16 mouse cellular contexts compared by ENCODE assay signal in the genomic region with DNA sequence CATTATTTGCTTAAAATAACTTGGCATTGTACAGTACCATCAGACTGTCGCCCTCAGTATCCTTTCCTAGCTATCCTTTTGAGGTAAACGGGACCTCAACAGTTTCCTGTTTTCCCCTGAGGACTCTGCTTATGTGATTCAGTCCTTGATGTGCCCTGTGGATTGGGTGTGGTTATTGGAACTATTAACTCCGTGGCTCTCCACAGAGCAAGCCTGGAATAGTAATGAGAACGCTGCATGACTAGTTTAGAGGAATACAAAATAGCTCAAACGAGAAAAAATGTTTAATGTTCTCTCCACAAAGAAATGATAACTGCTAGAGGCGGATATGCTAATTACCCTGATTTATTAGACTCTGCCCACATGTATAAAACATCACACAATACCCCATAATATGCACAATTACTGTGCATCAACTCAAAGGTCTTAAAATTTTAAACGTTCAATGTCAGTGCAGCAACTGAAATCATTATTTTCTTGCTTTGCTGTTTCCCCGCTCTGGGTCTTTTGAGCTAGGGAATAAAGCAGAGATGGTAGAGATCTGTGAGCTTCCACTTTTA.
A peak's percentile ranks its signal among the peaks of the same experiment; 100 is the strongest.
DNase-seq lines count a peak whose midpoint lies in the region; ATAC-seq and TF ChIP-seq lines count a peak whose summit lies in the region.
"Had no signal": no experiment of that assay in that cellular context is flagged by ENCODE, and none has a peak within 500 bp of the region (broad histone marks: within the 10 kb centered on the region; RNA-seq: fewer than 3 reads in every experiment).

No protein-coding gene starts in this region.

- no peak for ATAC-seq in hindbrain, embryonic 13.5 days (ENCODE audit: low FRiP score)
- no peak for ATAC-seq in hindbrain, embryonic 11.5 days (ENCODE audit: low FRiP score)
- peak; percentile 62 for ATAC-seq in midbrain, embryonic 16.5 days
- no peak for ATAC-seq in erythroblast, adult 5-6 weeks (replicated peaks; ENCODE audit: low FRiP score, poor library complexity, severe bottlenecking)
- ATAC-seq: intestine, embryonic 16.5 days had no signal

- no peak for TF ChIP-seq CTCF in brain, embryonic 14.5 days (IDR thresholded peaks at IDR 0.05; ENCODE audit: borderline replicate concordance, extremely low read depth, insufficient read depth, insufficient read length)
- TF ChIP-seq CTCF in thymus, adult 2 months (IDR thresholded peaks at IDR 0.05; ENCODE audit: borderline replicate concordance, control insufficient read depth, extremely low read depth, insufficient read depth, low read length, poor library complexity): no peak

- peaks cover 18% of the 10 kb centered on the region for H3K4me1 ChIP-seq in hindbrain, embryonic 13.5 days (replicated peaks)
- no peaks in the 10 kb centered on the region for H3K4me1 ChIP-seq in hindbrain, embryonic 11.5 days (replicated peaks; ENCODE audit: control insufficient read depth, insufficient read depth, low read length)
- H3K4me1 ChIP-seq in midbrain, embryonic 16.5 days (ENCODE audit: control insufficient read depth, insufficient read depth, low read length): peaks cover 13% of the 10 kb centered on the region; the same call in 1 of the 2 replicates
- H3K4me1 ChIP-seq in thymus, adult 2 months (replicated peaks; ENCODE audit: control insufficient read depth, insufficient read depth, low read length): no peaks in the 10 kb centered on the region
- H3K4me1 ChIP-seq: heart, embryonic 10.5 days; limb, embryonic 10.5 days; liver, embryonic 15.5 days; lung, embryonic 15.5 days; megakaryocyte, embryonic 14.5 days; neural tube, embryonic 12.5 days; stomach, embryonic 15.5 days had no signal

- no peak overlapping the region for H3K4me3 ChIP-seq in hindbrain, embryonic 13.5 days
- no peak overlapping the region for H3K4me3 ChIP-seq in hindbrain, embryonic 11.5 days (ENCODE audit: low read depth, low read length)
- H3K4me3 ChIP-seq in midbrain, embryonic 16.5 days (ENCODE audit: low read depth, low read length): no peak overlapping the region
- H3K4me3 ChIP-seq in thymus, adult 2 months (ENCODE audit: control insufficient read depth, insufficient read depth, low read length): no peak overlapping the region
- H3K4me3 ChIP-seq: heart, embryonic 10.5 days; limb, embryonic 10.5 days; liver, embryonic 15.5 days; lung, embryonic 15.5 days; megakaryocyte, embryonic 14.5 days; neural tube, embryonic 12.5 days; stomach, embryonic 15.5 days had no signal

- H3K9me3 ChIP-seq in hindbrain, embryonic 13.5 days: no peaks in the 10 kb centered on the region
- no peaks in the 10 kb centered on the region for H3K9me3 ChIP-seq in hindbrain, embryonic 11.5 days (ENCODE audit: control insufficient read depth, low read length)
- no peaks in the 10 kb centered on the region for H3K9me3 ChIP-seq in midbrain, embryonic 16.5 days (replicated peaks; ENCODE audit: control insufficient read depth, low read length, poor library complexity, severe bottlenecking)
- H3K9me3 ChIP-seq: heart, embryonic 10.5 days; limb, embryonic 10.5 days; liver, embryonic 15.5 days; lung, embryonic 15.5 days; megakaryocyte, embryonic 14.5 days; neural tube, embryonic 12.5 days; stomach, embryonic 15.5 days had no signal

- TF ChIP-seq POLR2A in brain, embryonic 14.5 days (IDR thresholded peaks at IDR 0.05; ENCODE audit: borderline replicate concordance, extremely low read depth, insufficient read depth, insufficient read length, poor library complexity, severe bottlenecking): no peak
- TF ChIP-seq POLR2A in thymus, adult 2 months (IDR thresholded peaks at IDR 0.05; ENCODE audit: control insufficient read depth, extremely low read depth, insufficient read depth, low read length, poor library complexity): no peak

- peak overlapping the region; percentile 82 for H3K27ac ChIP-seq in hindbrain, embryonic 13.5 days
- no peak overlapping the region for H3K27ac ChIP-seq in hindbrain, embryonic 11.5 days (ENCODE audit: low read depth, low read length)
- peak overlapping the region; percentile 68 for H3K27ac ChIP-seq in midbrain, embryonic 16.5 days (ENCODE audit: low read length)
- H3K27ac ChIP-seq in thymus, adult 2 months (ENCODE audit: control insufficient read depth, insufficient read depth, low read length): no peak overlapping the region
- H3K27ac ChIP-seq: heart, embryonic 10.5 days; limb, embryonic 10.5 days; liver, embryonic 15.5 days; lung, embryonic 15.5 days; neural tube, embryonic 12.5 days; stomach, embryonic 15.5 days had no signal

- no peak overlapping the region for H3K4me2 ChIP-seq in hindbrain, embryonic 13.5 days
- no peak overlapping the region for H3K4me2 ChIP-seq in hindbrain, embryonic 11.5 days (replicated peaks; ENCODE audit: low read depth, low read length)
- no peak overlapping the region for H3K4me2 ChIP-seq in midbrain, embryonic 16.5 days (ENCODE audit: low read length)
- H3K4me2 ChIP-seq: liver, embryonic 15.5 days; lung, embryonic 15.5 days; stomach, embryonic 15.5 days had no signal

- H3K27me3 ChIP-seq in hindbrain, embryonic 13.5 days: no peaks in the 10 kb centered on the region
- H3K27me3 ChIP-seq in hindbrain, embryonic 11.5 days (ENCODE audit: control insufficient read depth, insufficient read depth, low read length): no peaks in the 10 kb centered on the region
- H3K27me3 ChIP-seq in midbrain, embryonic 16.5 days (ENCODE audit: control insufficient read depth, insufficient read depth, low read depth, low read length): no peaks in the 10 kb centered on the region
- no peaks in the 10 kb centered on the region for H3K27me3 ChIP-seq in thymus, adult 2 months (ENCODE audit: control insufficient read depth, insufficient read depth, low read length)
- H3K27me3 ChIP-seq: liver, embryonic 15.5 days; lung, embryonic 15.5 days; megakaryocyte, embryonic 14.5 days; neural tube, embryonic 12.5 days; stomach, embryonic 15.5 days had no signal

- WGBS in hindbrain, embryonic 13.5 days: 54% methylated on average over 8 of the region's 8 CpGs
- whole genome bisulfite sequencing in hindbrain, embryonic 11.5 days: 74% methylated on average over 8 of the region's 8 CpGs
- 44% methylated on average over 8 of the region's 8 CpGs for WGBS in midbrain, embryonic 16.5 days
- 68% methylated on average over 8 of the region's 8 CpGs for WGBS in thymus, adult 2 months

- no peak overlapping the region; the same call in 1 of the 2 replicates for H3K9ac ChIP-seq in hindbrain, embryonic 13.5 days
- no peak overlapping the region for H3K9ac ChIP-seq in hindbrain, embryonic 11.5 days (ENCODE audit: low read depth, low read length)
- H3K9ac ChIP-seq in midbrain, embryonic 16.5 days (ENCODE audit: low read depth, low read length): no peak overlapping the region
- H3K9ac ChIP-seq: liver, embryonic 15.5 days; lung, embryonic 15.5 days; neural tube, embryonic 12.5 days; stomach, embryonic 15.5 days had no signal

- DNase-seq in hindbrain, embryonic 11.5 days (ENCODE audit: low spot score): no peak
- DNase-seq in brain, adult 2 months (ENCODE audit: low read depth, low spot score): peak; percentile 14
- DNase-seq in brain, embryonic 14.5 days (ENCODE audit: low read depth): peak; percentile 41
- DNase-seq in thymus, adult 2 months: no peak
- DNase-seq: thymus, adult 18-20 months had no signal

- no peaks in the 10 kb centered on the region for H3K36me3 ChIP-seq in hindbrain, embryonic 13.5 days
- H3K36me3 ChIP-seq in hindbrain, embryonic 11.5 days (ENCODE audit: control insufficient read depth, insufficient read depth, low read length): no peaks in the 10 kb centered on the region
- H3K36me3 ChIP-seq in midbrain, embryonic 16.5 days (ENCODE audit: control insufficient read depth, insufficient read depth, low read length): no peaks in the 10 kb centered on the region
- H3K36me3 ChIP-seq in thymus, adult 2 months (ENCODE audit: control insufficient read depth, insufficient read depth, low read length): no peaks in the 10 kb centered on the region
- H3K36me3 ChIP-seq: heart, embryonic 10.5 days; limb, embryonic 10.5 days; liver, embryonic 15.5 days; lung, embryonic 15.5 days; neural tube, embryonic 12.5 days; stomach, embryonic 15.5 days had no signal

Comparison
In these comparisons a context has a peak if more than half of its experiments do, and no peak if none do; other contexts are left out.
1. H3K27ac ChIP-seq: peak in hindbrain, embryonic 13.5 days (single experiment) and midbrain, embryonic 16.5 days (single experiment); none in hindbrain, embryonic 11.5 days (single experiment) and thymus, adult 2 months (single experiment).
2. DNase-seq: peak in brain, adult 2 months (single experiment) and brain, embryonic 14.5 days (single experiment); none in hindbrain, embryonic 11.5 days (single experiment) and thymus, adult 2 months (single experiment).